Comparison of ENCODE assay signal across 1 mouse cellular context in the genomic region with DNA sequence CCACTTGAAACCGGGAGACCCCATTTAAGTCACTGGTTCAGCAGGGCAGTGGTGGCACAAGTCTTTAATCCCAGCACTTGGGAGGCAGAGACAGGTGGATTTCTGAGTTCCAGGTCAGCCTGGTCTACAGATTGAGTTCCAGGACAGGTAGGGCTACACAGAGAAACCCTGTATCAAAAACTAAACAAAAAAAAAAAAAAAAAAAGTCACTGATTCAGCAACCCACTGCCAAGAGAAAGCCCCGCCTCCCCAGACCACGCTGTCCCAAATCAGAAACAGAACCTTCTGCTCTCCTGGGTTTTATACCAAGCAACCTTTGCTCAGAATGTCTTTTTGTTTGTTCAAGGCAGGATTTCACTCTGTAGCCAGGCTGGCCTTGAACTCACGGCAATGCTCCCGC. TPM values are rescaled to one million over a fixed set of nuclear protein-coding genes. Genes with fewer than 3 reads are reported as not detected.
"Had no signal": no experiment of that assay in that cellular context is flagged by ENCODE, and none has a peak within 500 bp of the region (broad histone marks: within the 10 kb centered on the region; RNA-seq: fewer than 3 reads in every experiment).

No protein-coding gene starts in this region.

RNA-seq across cellular contexts. Expression of a gene that starts 33.0 kb away (rescaled TPM):
- total RNA-seq: neutrophil, adult 5-6 weeks had no signal

RNA-seq across cellular contexts. Expression of a gene that starts 44.6 kb away (rescaled TPM):
- total RNA-seq: neutrophil, adult 5-6 weeks had no signal
